Mouse (Mus musculus) 3T3-L1 (cell line): ENCODE measurements around the gene Nyx.

Experiments
- DNase-seq: peaks from one replicate; pipeline ENCODE4 v3.0.0-alpha.2; 2015; ENCODE audit warnings: low read depth, low spot score

Gene Nyx

DNA sequence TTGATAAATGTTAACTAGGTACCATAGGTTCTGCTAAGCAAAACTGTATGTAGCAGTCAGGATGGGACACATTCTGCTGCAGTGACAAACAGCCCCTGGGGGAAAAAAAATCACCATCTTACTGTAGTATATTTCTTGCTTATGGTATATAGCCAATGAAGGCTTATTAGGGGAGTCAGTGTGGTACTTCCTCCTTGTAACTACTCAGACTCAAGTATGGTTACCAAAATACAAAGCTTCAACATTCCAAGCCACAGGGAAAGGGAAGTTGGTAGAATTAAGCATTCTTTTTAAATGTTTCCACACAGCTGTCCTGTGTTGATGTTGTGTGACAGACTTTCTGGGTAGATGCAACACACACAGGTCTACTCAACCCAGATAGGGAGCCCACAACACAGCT is 27.0 kb downstream of the Nyx start:
- no peak for DNase-seq

DNA sequence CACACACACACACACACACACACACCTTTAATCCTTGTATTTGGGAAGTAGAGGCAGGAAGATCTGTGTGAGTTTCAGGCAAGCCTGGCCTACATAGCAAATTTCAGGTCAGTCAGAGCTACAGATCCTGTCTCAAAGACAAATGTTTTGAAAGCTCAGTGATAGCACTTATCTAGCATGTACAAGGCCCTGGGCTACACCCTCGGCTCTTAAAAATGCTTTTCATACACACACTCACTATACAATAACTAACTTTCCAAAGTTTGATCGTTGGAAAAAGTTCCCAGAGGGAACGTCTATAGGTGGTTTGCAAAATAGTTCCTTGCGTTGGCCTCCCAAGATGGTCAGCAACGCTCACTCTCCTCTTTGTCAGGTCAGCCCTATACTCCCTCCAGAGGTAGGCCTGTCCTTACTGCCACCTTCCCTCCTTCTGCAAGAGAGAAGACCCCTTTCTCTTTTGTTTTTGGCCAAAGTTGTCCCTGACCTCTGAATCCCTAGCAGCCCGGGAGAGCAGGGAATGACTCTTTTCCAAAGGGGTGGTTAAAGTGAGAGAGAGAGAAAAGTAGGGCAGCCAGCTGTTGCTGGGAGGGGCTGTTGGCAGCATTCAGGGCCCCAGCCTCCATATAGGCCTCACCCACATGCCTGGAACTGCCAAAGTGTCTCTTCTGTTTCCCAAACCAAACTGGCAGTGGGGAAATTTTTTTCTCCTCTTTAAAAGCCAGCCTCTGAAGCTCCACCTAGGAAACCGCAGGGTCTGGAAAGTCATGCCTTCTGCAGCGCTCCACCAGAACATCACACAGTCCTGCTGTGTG is 29.2 kb downstream of the Nyx start:
- DNase-seq = peak; percentile 20

DNA sequence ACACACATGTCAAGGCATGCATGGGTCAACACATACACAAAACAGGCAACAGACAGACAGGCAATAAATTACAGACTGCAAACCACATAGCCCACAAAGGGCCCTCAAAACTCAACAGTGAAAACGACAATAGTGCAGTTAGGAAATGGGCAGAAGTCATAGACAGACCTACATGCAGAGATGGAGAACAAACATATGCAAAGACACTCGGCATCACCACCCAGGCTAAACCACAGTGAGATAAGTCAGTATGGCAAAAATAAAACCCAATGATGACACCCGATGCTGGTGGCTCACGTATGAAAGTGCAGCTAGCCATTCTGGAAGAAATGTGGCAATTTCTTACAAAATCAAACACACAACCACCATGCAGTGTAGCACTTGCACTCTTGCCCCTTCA is 34.4 kb downstream of the Nyx start:
- no peak for DNase-seq

DNA sequence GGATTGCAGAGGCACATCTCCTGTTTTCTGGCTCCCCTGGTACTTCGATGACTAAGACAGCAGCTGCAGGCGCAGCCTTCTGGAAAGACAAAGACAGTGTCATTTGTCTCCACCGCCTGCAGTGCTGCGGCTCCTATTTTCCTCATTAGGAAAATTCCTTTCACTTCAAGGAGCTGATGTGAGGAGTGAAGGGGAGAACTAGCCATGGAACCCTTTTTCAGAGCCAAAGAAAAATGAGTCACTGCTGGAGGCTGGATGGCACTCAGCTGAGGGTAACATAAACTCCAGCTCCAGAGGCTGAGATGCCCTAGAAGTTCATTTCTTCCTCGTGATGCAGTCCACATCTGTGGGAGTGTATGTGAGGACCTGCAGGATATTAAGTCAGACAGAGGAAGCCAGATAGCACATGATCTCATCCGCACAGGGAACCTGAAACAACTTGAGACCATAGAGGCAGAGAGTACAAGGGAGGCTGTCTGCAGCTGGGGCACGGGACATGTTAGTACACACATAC is 37.0 kb downstream of the Nyx start:
- peak; percentile 76 for DNase-seq

DNA sequence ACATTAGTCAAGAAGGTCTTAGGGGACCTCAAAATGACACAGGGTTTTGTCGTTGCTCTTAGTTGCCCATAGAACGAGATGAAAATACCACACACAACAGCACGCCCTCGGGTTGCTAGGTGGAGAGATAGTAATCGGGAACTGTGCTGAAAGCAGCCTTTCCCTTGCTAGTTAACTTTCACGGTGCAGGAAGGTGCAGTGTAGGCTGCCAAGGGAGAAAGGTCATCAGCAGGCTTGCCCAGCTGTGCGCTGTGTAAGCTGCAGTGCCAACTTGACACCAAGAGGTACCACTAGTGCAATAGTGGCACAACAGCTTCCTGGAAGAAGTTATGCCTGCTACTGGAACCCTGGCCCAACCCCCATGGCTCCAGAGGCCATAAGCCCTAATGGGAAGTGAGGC is 38.5 kb downstream of the Nyx start:
- DNase-seq = no peak

DNA sequence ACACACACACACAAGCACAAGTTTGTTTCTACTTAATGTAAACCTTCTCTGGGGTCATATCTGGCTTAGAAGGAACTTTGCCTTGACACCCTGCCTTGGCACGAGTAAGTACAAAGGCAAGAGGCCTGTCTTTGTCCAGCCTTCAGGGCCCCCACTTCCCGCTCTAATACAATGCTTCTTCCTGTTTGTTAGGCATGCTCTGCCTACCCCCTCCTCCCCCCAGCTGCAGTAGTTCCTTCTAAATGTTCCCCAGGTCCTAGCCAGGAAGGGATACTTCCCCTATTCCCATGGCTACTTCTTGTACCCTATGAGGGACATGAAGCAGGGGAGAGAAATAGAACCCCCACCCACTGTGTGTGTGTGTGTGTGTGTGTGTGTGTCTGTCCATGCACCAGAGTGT is 40.5 kb downstream of the Nyx start:
- DNase-seq = no peak

DNA sequence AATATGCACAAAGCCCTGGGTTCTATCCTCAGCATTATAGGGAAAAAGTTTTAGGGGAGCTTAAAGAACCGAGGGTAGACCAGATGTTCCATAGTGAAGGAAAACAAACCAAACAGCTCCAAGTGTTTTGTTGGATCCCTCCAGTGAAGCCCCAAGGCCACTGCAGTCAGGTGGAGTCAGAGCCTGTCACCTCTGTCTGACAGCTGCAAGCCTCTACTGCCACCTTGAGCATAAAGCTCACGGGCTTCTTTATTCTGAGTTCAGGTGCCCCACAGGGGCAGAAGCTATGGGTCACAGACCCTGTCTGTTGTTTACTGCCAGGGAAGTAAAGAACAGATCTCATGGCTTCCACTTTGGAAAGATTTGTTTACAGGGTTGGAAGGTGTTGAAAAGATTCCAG is 47.2 kb downstream of the Nyx start:
- peak; percentile 51 for DNase-seq

DNA sequence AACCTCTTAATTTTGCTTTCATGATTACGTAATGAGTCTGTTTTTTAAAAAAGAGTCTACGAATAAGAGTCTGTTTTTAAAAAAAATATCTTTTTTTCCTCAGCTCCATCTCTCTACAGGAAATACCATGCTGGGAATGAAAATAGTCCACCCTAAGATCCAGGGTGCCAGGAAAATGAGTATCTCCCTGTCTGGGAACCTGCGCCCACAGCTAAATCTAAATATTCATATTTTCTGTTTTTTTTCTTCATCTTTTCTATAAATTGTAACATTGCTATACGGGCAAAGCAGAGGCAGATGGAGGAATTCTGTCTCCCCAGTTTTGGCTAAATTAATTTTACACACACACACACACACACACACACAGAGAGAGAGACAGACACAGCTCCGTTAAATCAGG is 48.0 kb downstream of the Nyx start:
- DNase-seq = no peak

DNA sequence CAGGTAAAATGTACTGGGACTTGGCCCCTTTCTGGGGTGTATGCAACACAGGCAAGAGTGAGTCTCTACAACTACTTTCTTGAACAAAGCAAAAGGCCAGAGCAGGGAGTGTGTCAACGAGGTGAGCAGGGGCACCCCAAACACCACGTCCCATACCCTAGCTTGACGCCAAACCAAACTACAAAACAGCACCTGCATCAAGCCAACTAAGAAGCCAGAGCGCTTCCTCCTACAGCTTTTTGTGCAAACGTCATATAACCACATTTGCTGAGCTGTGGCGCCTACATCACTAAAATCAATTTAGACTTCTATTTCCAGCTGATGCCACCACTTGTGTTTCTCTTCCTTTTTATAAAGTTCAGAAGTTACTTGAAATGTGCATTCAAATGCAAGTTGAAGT is 50.5 kb downstream of the Nyx start:
- no peak for DNase-seq

DNA sequence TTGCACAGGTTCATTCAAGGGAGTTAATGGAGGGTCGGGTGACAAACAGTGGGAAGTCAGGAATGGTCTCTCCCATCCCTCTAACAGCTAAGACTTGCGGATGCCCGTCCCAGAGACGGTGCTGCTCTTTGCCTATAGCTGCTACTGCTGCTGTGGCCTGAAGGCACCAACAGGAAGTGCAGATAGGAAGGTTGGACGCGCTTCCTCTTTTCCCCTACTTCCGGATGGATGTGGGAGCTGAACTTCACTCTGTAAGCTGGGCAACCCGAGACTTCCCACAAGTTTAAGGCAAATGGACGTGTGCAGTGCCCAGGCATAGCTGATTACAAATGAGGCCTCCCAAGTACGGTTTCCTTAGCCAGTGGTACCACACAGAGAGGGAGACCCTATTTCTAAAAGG is 52.1 kb downstream of the Nyx start:
- DNase-seq = no peak

DNA sequence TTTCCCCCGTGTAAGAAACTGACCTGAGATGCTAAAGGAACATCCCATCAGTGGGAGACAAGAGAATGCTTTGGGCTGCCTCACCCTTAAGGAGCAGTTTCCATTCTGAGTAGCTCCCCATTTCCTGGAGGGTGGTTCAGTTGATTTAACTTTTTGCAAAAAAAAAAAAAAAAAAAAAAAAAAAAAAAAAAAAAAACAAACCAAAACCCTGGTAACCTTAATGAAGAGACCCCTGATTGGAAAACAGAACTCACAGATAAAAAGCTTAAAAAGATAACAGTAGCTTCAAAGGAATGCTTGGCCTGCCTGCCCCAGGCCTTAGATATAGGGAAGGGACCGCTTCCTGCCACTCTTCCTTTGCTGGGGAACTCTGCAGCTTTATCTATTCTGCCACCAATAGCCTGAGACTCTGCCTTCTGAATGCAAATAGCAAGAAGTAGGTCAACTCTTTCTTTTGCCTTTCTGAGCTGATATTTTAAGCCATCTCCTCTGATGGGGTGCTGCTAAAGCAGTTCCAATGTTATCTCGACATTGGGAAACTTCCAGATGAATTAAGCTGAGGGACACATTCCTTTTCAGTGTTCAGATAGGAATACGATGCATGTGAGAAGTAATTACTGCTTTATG is 53.0 kb downstream of the Nyx start:
- no peak for DNase-seq

DNA sequence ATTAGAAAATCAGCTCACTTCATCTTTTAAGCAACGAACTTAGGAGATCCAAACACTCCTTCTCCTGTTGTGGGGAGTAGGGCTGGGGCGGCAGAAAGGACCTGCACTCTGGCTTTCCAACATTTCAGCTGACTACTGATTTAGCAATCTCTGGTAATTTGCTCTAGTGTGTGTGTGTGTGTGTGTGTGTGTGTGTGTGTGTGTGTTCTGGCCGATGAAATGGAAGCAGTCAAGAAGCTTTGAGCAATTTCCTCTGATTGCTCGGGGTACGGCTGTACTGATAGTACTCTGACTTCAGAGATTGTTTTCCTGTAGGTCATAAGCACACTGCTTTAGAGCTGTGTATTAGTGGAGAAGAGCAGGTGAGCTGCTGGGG is 53.5 kb downstream of the Nyx start:
- DNase-seq = no peak

DNA sequence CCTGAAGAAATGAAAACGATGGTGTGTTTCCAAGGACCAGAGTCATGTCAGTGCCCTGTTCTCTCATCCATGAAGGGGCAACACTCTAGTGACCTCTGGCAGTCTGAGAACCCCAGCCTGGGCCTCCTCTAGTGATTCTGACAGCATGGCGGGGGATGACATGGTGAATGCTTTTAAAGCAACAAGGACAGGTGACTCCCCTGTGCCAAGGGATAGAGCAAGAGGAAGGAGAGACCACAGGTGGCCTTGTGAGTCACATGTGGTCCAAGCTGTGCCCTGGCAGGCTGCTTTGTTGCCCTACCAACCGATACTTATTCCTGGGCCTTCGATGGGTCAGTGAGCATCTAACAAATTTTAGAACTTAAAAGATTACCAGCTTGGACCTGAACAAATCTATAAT is 54.7 kb downstream of the Nyx start:
- DNase-seq = no peak

DNA sequence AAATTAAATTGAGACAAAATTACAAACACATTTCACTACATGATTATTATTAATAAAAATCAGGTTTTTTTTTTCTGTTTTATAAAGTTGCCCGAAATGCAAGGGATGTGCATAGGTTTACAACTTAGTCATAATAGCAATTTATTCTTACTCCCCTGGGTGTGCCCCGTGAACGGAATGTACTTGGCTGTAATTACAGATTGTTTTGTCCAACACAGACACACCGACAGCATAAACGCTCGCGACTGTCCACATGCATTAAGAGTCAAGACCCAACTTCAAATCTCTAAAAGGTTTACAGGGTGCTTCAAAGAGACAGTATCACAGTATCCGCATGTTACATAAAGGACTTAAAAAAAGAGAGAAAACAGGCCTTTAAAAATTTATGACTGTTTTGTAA is 55.4 kb downstream of the Nyx start:
- no peak for DNase-seq
